In genomic region chr12:55384023-55384749, GRCm38 (mm10) we compare ENCODE assay signal across 7 mouse cellular contexts. TPM values are rescaled to one million over a fixed set of nuclear protein-coding genes. Genes with fewer than 3 reads are reported as not detected.
DNase-seq lines count a peak whose midpoint lies in the region; ATAC-seq and TF ChIP-seq lines count a peak whose summit lies in the region.

Gene Psma6, plus strand, starts transcription at chr12:55384222.

- no peaks in the 10 kb centered on the region for H3K79me2 ChIP-seq in CH12.LX (replicated peaks; ENCODE audit: control insufficient read depth, extremely low read depth, insufficient read depth, poor library complexity, severe bottlenecking)

- no peak for TF ChIP-seq RAD21 in CH12.LX (IDR thresholded peaks at IDR 0.05; ENCODE audit: low read depth, low read length)

- no peak for TF ChIP-seq EP300 in CH12.LX (IDR thresholded peaks at IDR 0.05; ENCODE audit: low read length)

- H3K27me3 ChIP-seq in CH12.LX (replicated peaks): no peaks in the 10 kb centered on the region
- no peaks in the 10 kb centered on the region for H3K27me3 ChIP-seq in forebrain, embryonic 13.5 days
- no peaks in the 10 kb centered on the region for H3K27me3 ChIP-seq in hindbrain, embryonic 11.5 days (ENCODE audit: control insufficient read depth, insufficient read depth, low read length)
- no peaks in the 10 kb centered on the region for H3K27me3 ChIP-seq in liver, embryonic 13.5 days
- no peaks in the 10 kb centered on the region for H3K27me3 ChIP-seq in stomach, embryonic 16.5 days (ENCODE audit: control insufficient read depth, insufficient read depth, low read length)

- no peak within 1 kb of the TSS for H3K4me3 ChIP-seq in CH12.LX (replicated peaks in 1 of 3; ENCODE audit: low read depth in 2 of 3, low read length in 2 of 3, poor library complexity in 1 of 3)
- no peak within 1 kb of the TSS for H3K4me3 ChIP-seq in forebrain, embryonic 13.5 days
- no peak within 1 kb of the TSS for H3K4me3 ChIP-seq in hindbrain, embryonic 11.5 days (ENCODE audit: low read depth, low read length)
- no peak within 1 kb of the TSS for H3K4me3 ChIP-seq in liver, embryonic 13.5 days (replicated peaks)
- H3K4me3 ChIP-seq in stomach, embryonic 16.5 days (replicated peaks; ENCODE audit: low read length): no peak within 1 kb of the TSS

- 82% methylated on average over 10 of the region's 10 CpGs for WGBS in forebrain, embryonic 13.5 days
- 84% methylated on average over 10 of the region's 10 CpGs for WGBS in hindbrain, embryonic 11.5 days
- WGBS in liver, embryonic 13.5 days (ENCODE audit: insufficient replicate concordance): 68% methylated on average over 10 of the region's 10 CpGs
- WGBS in stomach, embryonic 16.5 days: 73% methylated on average over 10 of the region's 10 CpGs

- TF ChIP-seq POLR2A in CH12.LX (IDR thresholded peaks at IDR 0.05; ENCODE audit: low read depth, low read length): no peak

- no peak within 1 kb of the TSS for H3K4me2 ChIP-seq in CH12.LX (ENCODE audit: insufficient read depth, low read depth, poor library complexity, severe bottlenecking)
- H3K4me2 ChIP-seq in forebrain, embryonic 13.5 days: no peak within 1 kb of the TSS
- H3K4me2 ChIP-seq in hindbrain, embryonic 11.5 days (replicated peaks; ENCODE audit: low read depth, low read length): no peak within 1 kb of the TSS
- no peak within 1 kb of the TSS for H3K4me2 ChIP-seq in liver, embryonic 13.5 days
- no peak within 1 kb of the TSS for H3K4me2 ChIP-seq in stomach, embryonic 16.5 days (ENCODE audit: low read depth, low read length)

- dilution Hi-C loops in CH12.LX (cut with MboI; ENCODE audit: extremely low pct_ligation_motif_present, extremely low pct_unique_long_range_greater_than_20kb, low sequenced_read_pairs): no loop called here

- H3K4me1 ChIP-seq in CH12.LX (ENCODE audit: control insufficient read depth in 1 of 2, insufficient read depth in 2 of 2): peaks cover 24 to 38% of the 10 kb centered on the region in 2 experiments
- peaks cover 7% of the 10 kb centered on the region for H3K4me1 ChIP-seq in forebrain, embryonic 13.5 days
- H3K4me1 ChIP-seq in hindbrain, embryonic 11.5 days (replicated peaks; ENCODE audit: control insufficient read depth, insufficient read depth, low read length): no peaks in the 10 kb centered on the region
- H3K4me1 ChIP-seq in liver, embryonic 13.5 days (replicated peaks): peaks cover 26% of the 10 kb centered on the region
- H3K4me1 ChIP-seq in stomach, embryonic 16.5 days (ENCODE audit: control insufficient read depth, insufficient read depth, low read length): 0 out of 2 replicates have a peak, but pooled peaks cover 9% of the 10 kb centered on the region

- no peak within 1 kb of the TSS for H3K27ac ChIP-seq in CH12.LX (ENCODE audit: insufficient read depth, low read depth)
- no peak within 1 kb of the TSS for H3K27ac ChIP-seq in forebrain, embryonic 13.5 days
- no peak within 1 kb of the TSS for H3K27ac ChIP-seq in hindbrain, embryonic 11.5 days (ENCODE audit: low read depth, low read length)
- no peak within 1 kb of the TSS for H3K27ac ChIP-seq in liver, embryonic 13.5 days
- no peak within 1 kb of the TSS for H3K27ac ChIP-seq in stomach, embryonic 16.5 days (ENCODE audit: low read length)

- no peak within 1 kb of the TSS for H3K9ac ChIP-seq in CH12.LX (ENCODE audit: insufficient read depth, low read depth)
- no peak within 1 kb of the TSS for H3K9ac ChIP-seq in forebrain, embryonic 13.5 days
- H3K9ac ChIP-seq in hindbrain, embryonic 11.5 days (ENCODE audit: low read depth, low read length): no peak within 1 kb of the TSS
- no peak within 1 kb of the TSS for H3K9ac ChIP-seq in liver, embryonic 13.5 days
- no peak within 1 kb of the TSS for H3K9ac ChIP-seq in stomach, embryonic 16.5 days (ENCODE audit: low read length)

- in situ Hi-C loops in CH12.LX (cut with MboI; ENCODE audit: low pct_ligation_motif_present, low pct_unique_long_range_greater_than_20kb, low sequenced_read_pairs): loop anchor here (10.0 kb wide), 1 partner anchor 111 kb away; the partner anchor contains the start of gene Nfkbia

- no peaks in the 10 kb centered on the region for H3K9me3 ChIP-seq in CH12.LX (replicated peaks; ENCODE audit: low read length)
- no peaks in the 10 kb centered on the region for H3K9me3 ChIP-seq in forebrain, embryonic 13.5 days (replicated peaks)
- H3K9me3 ChIP-seq in hindbrain, embryonic 11.5 days (ENCODE audit: control insufficient read depth, low read length): no peaks in the 10 kb centered on the region
- no peaks in the 10 kb centered on the region for H3K9me3 ChIP-seq in liver, embryonic 13.5 days (replicated peaks)
- no peaks in the 10 kb centered on the region for H3K9me3 ChIP-seq in stomach, embryonic 16.5 days (replicated peaks; ENCODE audit: control insufficient read depth, low read length)

- no peak for TF ChIP-seq CTCF in CH12.LX (conservative IDR thresholded peaks at IDR 0.05 in 1 of 2, IDR thresholded peaks at IDR 0.05 in 1 of 2; ENCODE audit: low read depth in 2 of 2, low read length in 2 of 2)

- ATAC-seq in forebrain, embryonic 13.5 days: no peak
- ATAC-seq in hindbrain, embryonic 11.5 days (ENCODE audit: low FRiP score): no peak
- no peak for ATAC-seq in liver, embryonic 13.5 days (ENCODE audit: low read depth)
- no peak for ATAC-seq in stomach, embryonic 16.5 days (ENCODE audit: insufficient read depth, low FRiP score)

- no peak for DNase-seq in CH12.LX (ENCODE audit: extremely low read depth)
- DNase-seq in NIH3T3 (ENCODE audit: low read depth): peak; percentile 37
- DNase-seq in hindbrain, embryonic 11.5 days (ENCODE audit: low spot score): no peak
- no peak for DNase-seq in liver, embryonic 13.5 days
- DNase-seq in urinary bladder, postnatal 4 days (ENCODE audit: low spot score in 2 of 2): no peak

- peaks cover 9 to 33% of the 10 kb centered on the region in 2 experiments for H3K36me3 ChIP-seq in CH12.LX (replicated peaks in 1 of 2; ENCODE audit: control insufficient read depth in 1 of 2, insufficient read depth in 1 of 2, low read length in 1 of 2)
- no peaks in the 10 kb centered on the region; the same call in 1 of the 2 replicates for H3K36me3 ChIP-seq in forebrain, embryonic 13.5 days (ENCODE audit: poor library complexity, severe bottlenecking)
- no peaks in the 10 kb centered on the region for H3K36me3 ChIP-seq in hindbrain, embryonic 11.5 days (ENCODE audit: control insufficient read depth, insufficient read depth, low read length)
- peaks cover 1% of the 10 kb centered on the region for H3K36me3 ChIP-seq in liver, embryonic 13.5 days
- H3K36me3 ChIP-seq in stomach, embryonic 16.5 days (ENCODE audit: control insufficient read depth, insufficient read depth, low read length): no peaks in the 10 kb centered on the region

TF ChIP-seq in CH12.LX, 34 proteins besides CTCF, POLR2A, EP300 and RAD21:
- no peak for TF ChIP-seq E2F4 (IDR thresholded peaks at IDR 0.05; ENCODE audit: insufficient replicate concordance, low read depth, low read length)
- TF ChIP-seq MAFK (IDR thresholded peaks at IDR 0.05; ENCODE audit: insufficient replicate concordance, low read length): no peak
- no peak for TF ChIP-seq ZKSCAN1 (IDR thresholded peaks at IDR 0.05; ENCODE audit: borderline replicate concordance, low read depth, low read length)
- TF ChIP-seq MEF2A (IDR thresholded peaks at IDR 0.05; ENCODE audit: borderline replicate concordance, low read depth, low read length): no peak
- no peak for TF ChIP-seq TBP (conservative IDR thresholded peaks at IDR 0.05; ENCODE audit: low read depth, low read length)

RNA-seq across cellular contexts. Expression of gene Psma6, which starts in this region (rescaled TPM):
- total RNA-seq in CH12.LX (2012; rRNA removed) (271 and 319 TPM in 2 replicates), CH12.LX (2014; rRNA removed) (585 and 610 TPM in 2 replicates)
- polyA plus RNA-seq in CH12.LX (2012; ENCODE audit: insufficient read length, low read depth): 307 and 352 TPM in 2 replicates
- polyA plus RNA-seq in forebrain, embryonic 13.5 days (2015; fragmentation: Nextera tagmentation; extraction: Ambion mirVana): 505 and 510 TPM in 2 replicates
- 503 and 508 TPM in 2 replicates for polyA plus RNA-seq in hindbrain, embryonic 11.5 days (2014; fragmentation: Nextera tagmentation; extraction: Ambion mirVana)
- polyA plus RNA-seq in liver, embryonic 13.5 days (2015; fragmentation: Nextera tagmentation; extraction: Ambion mirVana): 281 and 285 TPM in 2 replicates
- 359 and 373 TPM in 2 replicates for polyA plus RNA-seq in stomach, embryonic 16.5 days (2015; fragmentation: Nextera tagmentation; extraction: Ambion mirVana)
